Mouse (Mus musculus): Measurements from ENCODE around the gene Fam173b.

GRCm38 (mm10) chr15:31629556-31629955 is 27.9 kb downstream of the Fam173b start:
- no peak for TF ChIP-seq POLR2A (IDR thresholded peaks at IDR 0.05; ENCODE audit: low read depth, low read length)
- TF ChIP-seq CTCF (conservative IDR thresholded peaks at IDR 0.05; ENCODE audit: insufficient read depth, insufficient read length, low read depth, low read length) = no peak
